Mouse (Mus musculus): ENCODE data around the gene Gm9040.
A peak's percentile ranks its signal among the peaks of the same experiment; 100 is the strongest.
"Not testable (repeated sequence)": the region's sequence is repeated elsewhere in the genome, so short reads cannot be mapped to it uniquely, and the experiment has no call there.

Gm9040 gene

DNA sequence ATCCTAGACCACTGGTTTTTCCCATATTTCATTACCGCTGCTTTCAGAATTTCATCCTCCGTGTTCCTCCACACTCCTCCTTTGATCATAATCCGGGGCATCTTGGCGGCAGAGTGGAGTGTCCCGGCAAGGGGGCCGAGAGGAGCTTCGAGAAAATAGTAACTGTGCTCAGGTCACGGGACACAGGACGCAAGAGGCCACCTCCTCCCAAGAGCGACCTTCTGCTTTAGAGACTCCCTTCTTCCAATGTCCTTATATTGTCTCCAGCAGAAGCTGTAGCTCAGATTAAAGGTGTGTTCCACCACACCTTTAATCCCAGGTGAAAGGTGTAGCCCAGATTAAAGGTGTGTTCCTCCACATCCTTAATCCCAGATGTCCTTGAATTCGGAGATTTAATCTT lies at the start of gene Gm9040:
TSS of gene Gm9040 (minus strand) at position 101 of the 400 bp plus-strand sequence.
- not testable (repeated sequence) for DNase-seq (ENCODE audit: low spot score)

- DNase-seq (ENCODE audit: low spot score), result peak; percentile 78
Observed at GRCm38 (mm10) chr10:118370443-118370842, 43.7 kb upstream of the Gm9040 start.

GRCm38 (mm10) chr10:118369518-118369917 lies 42.7 kb upstream of the Gm9040 start:
- DNase-seq (ENCODE audit: low spot score), result no peak

DNA sequence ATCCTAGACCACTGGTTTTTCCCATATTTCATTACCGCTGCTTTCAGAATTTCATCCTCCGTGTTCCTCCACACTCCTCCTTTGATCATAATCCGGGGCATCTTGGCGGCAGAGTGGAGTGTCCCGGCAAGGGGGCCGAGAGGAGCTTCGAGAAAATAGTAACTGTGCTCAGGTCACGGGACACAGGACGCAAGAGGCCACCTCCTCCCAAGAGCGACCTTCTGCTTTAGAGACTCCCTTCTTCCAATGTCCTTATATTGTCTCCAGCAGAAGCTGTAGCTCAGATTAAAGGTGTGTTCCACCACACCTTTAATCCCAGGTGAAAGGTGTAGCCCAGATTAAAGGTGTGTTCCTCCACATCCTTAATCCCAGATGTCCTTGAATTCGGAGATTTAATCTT lies 27.2 kb upstream of the Gm9040 start, which contains the start of gene Gm9049:
TSS of gene Gm9049 (minus strand) at position 101 of the 400 bp plus-strand sequence.
- not testable (repeated sequence) for DNase-seq (ENCODE audit: low spot score)

GRCm38 (mm10) chr10:118348579-118348978 lies 21.8 kb upstream of the Gm9040 start, which contains the start of gene Gm9048:
Gene Gm9048, minus strand, starts transcription at chr10:118348679.
- not testable (repeated sequence) for DNase-seq (ENCODE audit: low spot score)

DNA sequence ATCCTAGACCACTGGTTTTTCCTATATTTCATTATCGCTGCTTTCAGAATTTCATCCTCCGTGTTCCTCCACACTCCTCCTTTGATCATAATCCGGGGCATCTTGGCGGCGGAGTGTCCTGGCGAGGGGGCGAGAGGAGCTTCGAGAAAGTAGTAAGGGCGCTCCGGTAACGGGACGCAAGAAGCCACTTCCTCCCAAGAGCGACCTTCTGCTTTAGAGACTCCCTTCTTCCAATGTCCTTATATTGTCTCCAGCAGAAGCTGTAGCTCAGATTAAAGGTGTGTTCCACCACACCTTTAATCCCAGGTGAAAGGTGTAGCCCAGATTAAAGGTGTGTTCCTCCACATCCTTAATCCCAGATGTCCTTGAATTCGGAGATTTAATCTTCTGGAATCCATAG lies 16.4 kb upstream of the Gm9040 start, which contains the start of gene Gm9046:
TSS of gene Gm9046 (minus strand) at position 101 of the 400 bp plus-strand sequence.
- DNase-seq (ENCODE audit: low spot score), result not testable (repeated sequence)

DNA sequence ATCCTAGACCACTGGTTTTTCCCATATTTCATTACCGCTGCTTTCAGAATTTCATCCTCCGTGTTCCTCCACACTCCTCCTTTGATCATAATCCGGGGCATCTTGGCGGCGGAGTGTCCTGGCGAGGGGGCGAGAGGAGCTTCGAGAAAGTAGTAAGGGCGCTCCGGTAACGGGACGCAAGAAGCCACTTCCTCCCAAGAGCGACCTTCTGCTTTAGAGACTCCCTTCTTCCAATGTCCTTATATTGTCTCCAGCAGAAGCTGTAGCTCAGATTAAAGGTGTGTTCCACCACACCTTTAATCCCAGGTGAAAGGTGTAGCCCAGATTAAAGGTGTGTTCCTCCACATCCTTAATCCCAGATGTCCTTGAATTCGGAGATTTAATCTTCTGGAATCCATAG lies 11.0 kb upstream of the Gm9040 start, which contains the start of gene Gm9045:
TSS of gene Gm9045 (minus strand) at position 101 of the 400 bp plus-strand sequence.
- not testable (repeated sequence) for DNase-seq (ENCODE audit: low spot score)

DNA sequence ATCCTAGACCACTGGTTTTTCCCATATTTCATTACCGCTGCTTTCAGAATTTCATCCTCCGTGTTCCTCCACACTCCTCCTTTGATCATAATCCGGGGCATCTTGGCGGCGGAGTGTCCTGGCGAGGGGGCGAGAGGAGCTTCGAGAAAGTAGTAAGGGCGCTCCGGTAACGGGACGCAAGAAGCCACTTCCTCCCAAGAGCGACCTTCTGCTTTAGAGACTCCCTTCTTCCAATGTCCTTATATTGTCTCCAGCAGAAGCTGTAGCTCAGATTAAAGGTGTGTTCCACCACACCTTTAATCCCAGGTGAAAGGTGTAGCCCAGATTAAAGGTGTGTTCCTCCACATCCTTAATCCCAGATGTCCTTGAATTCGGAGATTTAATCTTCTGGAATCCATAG lies 5.5 kb upstream of the Gm9040 start, which contains the start of gene Gm9044:
TSS of gene Gm9044 (minus strand) at position 101 of the 400 bp plus-strand sequence.
- DNase-seq (ENCODE audit: low spot score), result not testable (repeated sequence)

DNA sequence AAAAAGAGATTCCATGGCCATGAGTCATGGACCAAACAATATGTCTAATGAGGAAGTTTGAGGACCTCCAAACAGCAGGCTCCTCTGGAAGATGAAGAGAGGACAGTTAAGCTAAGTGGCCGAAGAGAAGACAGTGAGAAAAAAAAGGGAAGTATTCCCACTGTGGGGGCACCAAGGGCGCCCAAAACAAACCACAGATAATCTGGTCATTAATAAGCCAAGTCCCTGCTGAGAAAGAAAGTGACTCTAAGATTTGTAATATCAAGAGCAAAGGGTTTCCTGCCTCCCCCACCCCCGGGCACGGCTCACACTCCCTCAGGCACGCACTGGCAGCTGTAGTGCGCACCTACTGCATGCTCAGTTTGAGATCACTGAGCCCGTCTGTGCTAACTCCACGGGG lies 7.7 kb downstream of the Gm9040 start:
- no peak for DNase-seq (ENCODE audit: low spot score)

DNA sequence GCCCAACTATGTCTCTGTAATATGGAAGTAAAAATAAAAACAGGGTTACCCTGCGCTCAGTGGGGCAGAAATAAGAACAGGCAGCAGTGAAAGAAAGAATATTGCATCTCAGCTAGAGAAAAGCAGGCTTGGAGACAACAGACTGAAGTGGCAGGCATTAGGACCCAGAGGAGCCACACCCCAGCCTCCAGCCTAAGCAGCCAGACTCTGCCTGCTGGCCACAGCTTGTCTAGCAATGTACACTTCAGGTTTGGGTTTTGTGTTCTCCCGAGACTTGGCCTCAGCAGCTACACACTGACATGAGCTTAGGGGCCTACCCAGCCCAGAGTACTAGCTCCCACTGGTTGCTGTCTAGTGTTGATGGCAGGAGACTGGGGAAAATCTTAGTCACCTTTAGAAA lies 24.6 kb downstream of the Gm9040 start:
- not testable (repeated sequence) for DNase-seq (ENCODE audit: low spot score)

DNA sequence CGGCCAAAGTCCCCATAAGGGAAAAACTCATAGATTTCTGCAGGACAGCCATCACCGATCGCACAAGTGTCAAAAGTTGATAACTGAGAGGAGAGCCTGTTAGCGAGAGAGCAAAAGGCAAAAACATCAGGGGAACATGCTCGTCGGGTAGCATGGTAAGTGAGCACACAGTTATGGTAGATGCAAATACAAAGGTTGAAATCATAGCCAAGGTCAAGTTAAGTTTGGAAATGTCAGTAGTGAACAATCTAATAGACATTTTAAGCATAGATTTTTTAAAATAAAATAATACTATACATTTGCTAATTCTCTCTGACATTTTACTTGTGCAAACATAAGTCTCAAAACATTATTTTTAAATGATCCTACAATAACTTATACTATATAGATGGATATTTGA lies 31.8 kb downstream of the Gm9040 start, which contains the start of gene Iltifb:
TSS of gene Iltifb (minus strand) at position 101 of the 400 bp plus-strand sequence.
- no peak for DNase-seq (ENCODE audit: low spot score)

DNA sequence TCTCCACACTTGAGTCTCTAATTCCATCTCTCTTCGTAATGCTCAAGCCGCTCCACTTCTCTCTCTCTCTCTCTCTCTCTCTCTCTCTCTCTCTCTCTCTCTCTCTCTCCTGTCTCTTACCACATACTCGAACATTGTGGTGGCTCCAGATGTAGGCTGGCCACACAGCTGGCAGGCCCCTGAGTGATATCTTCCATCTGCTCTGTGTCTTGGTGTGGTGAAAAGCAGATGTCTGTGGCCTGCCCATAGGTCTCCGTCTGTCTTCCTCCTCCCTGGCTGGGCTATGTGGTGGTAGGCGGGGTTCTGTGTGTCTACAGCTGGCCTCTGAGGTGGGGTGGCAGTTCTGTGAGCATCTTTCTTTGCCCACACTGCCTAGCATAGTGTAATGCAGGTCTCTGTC lies 43.8 kb downstream of the Gm9040 start:
- DNase-seq (ENCODE audit: low spot score), result not testable (repeated sequence)

GRCm38 (mm10) chr10:118282565-118282964 lies 44.2 kb downstream of the Gm9040 start:
- not testable (repeated sequence) for DNase-seq (ENCODE audit: low spot score)

GRCm38 (mm10) chr10:118278069-118278468 lies 48.7 kb downstream of the Gm9040 start:
- DNase-seq (ENCODE audit: low spot score), result not testable (repeated sequence)

Data from layer of hippocampus, adult 9-10 months (tissue).